Mouse (Mus musculus) hindbrain, embryonic 16.5 days (tissue): Measurements from ENCODE around the gene Cables2. TPM values are rescaled to one million over a fixed set of nuclear protein-coding genes. Genes with fewer than 3 reads are reported as not detected.
A peak's percentile ranks its signal among the peaks of the same experiment; 100 is the strongest.

Experiments used
- ATAC-seq: fragments of 200-750 bp; cut with Nextera tagmentation; 2 replicates; pipeline ENCODE4 v1.8.0; 2017; ENCODE audit warnings: moderate TSS enrichment, moderate library complexity
- H3K27ac ChIP-seq: fragments of 300-500 bp; sonication (generic); 2 replicates; pipeline ENCODE4 v1.5.1; 2014; ENCODE audit warnings: low read depth, mild to moderate bottlenecking, control low read depth, low read length, moderate library complexity
- H3K27me3 ChIP-seq: fragments of 300-500 bp; sonication (generic); replicated peaks from 2 replicates; pipeline ENCODE4 v1.6.1; 2014; ENCODE audit warnings: low read length; ENCODE audit not compliant: control insufficient read depth, insufficient read depth
- H3K36me3 ChIP-seq: fragments of 300-500 bp; sonication (generic); 2 replicates; pipeline ENCODE4 v1.6.1; 2014; ENCODE audit warnings: mild to moderate bottlenecking, low read length, moderate library complexity, mixed read lengths; ENCODE audit not compliant: control insufficient read depth, insufficient read depth
- H3K4me1 ChIP-seq: fragments of 300-500 bp; sonication (generic); 2 replicates; pipeline ENCODE4 v1.6.1; 2014; ENCODE audit warnings: low read depth, low read length; ENCODE audit not compliant: control insufficient read depth, insufficient read depth
- H3K4me2 ChIP-seq: fragments of 300-500 bp; sonication (generic); 2 replicates; pipeline ENCODE4 v1.6.1; 2014; ENCODE audit warnings: mild to moderate bottlenecking, low read length, control low read depth, moderate library complexity
- H3K4me3 ChIP-seq: fragments of 300-500 bp; sonication (generic); 2 replicates; pipeline ENCODE4 v1.5.1; 2014; ENCODE audit warnings: mild to moderate bottlenecking, low read length, control low read depth, moderate library complexity
- H3K9ac ChIP-seq: fragments of 300-500 bp; sonication (generic); 2 replicates; pipeline ENCODE4 v1.6.1; 2014; ENCODE audit warnings: low read depth, mild to moderate bottlenecking, control low read depth, low read length, moderate library complexity
- H3K9me3 ChIP-seq: fragments of 300-500 bp; sonication (generic); 2 replicates; pipeline ENCODE4 v1.6.1; 2014; ENCODE audit warnings: mild to moderate bottlenecking, low read length, moderate library complexity; ENCODE audit not compliant: control insufficient read depth
- WGBS: fragments of 180-500 bp; shearing (Covaris S2); extraction: QIAGEN DNeasy Blood & Tissue Kit; methylation state at CpG from one replicate; pipeline ENCODE4 v1.1.7; 2014; 5-methylcytosine and 5-hydroxymethylcytosine counted together
- polyA plus RNA-seq: library from polyadenylated mRNA; unstranded; fragments of >200 nt; fragmentation: Nextera tagmentation; extraction: Ambion mirVana; gene quantifications from 2 replicates; pipeline ENCODE4 v1.2.1, GENCODE M21; 2015

Gene Cables2
- polyA plus RNA-seq, 1 experiment from 2014 or later: 11.1 TPM

GRCm38 (mm10) chr2:180272884-180273321, 393 bp downstream of the Cables2 start:
- peaks cover 17% of the 10 kb centered on the region for H3K4me1 ChIP-seq
- 1% methylated on average over 25 of the region's 37 CpGs for WGBS

GRCm38 (mm10) chr2:180271804-180272395, 1.4 kb downstream of the Cables2 start:
- Histone ChIP-seq H3K27me3 (no peaks in the 10 kb centered on the region; the same call in 1 of the 2 replicates), H3K9ac (peak overlapping the region; percentile 98), H3K4me3 (peak overlapping the region; percentile 87), H3K9me3 (no peaks in the 10 kb centered on the region), H3K36me3 (no peaks in the 10 kb centered on the region), H3K4me1 (peaks cover 17% of the 10 kb centered on the region), H3K4me2 (peak overlapping the region; percentile 87), H3K27ac (no peak overlapping the region)
- 61% methylated on average over 5 of the region's 5 CpGs for WGBS
- no peak for ATAC-seq

More at GRCm38 (mm10) chr2:180272884-180273321, 393 bp downstream of the Cables2 start:
- Histone ChIP-seq H3K27ac (peak overlapping the region; percentile 60; the same call in 1 of the 2 replicates), H3K9me3 (no peaks in the 10 kb centered on the region), H3K4me3 (peak overlapping the region; percentile 87), H3K9ac (peak overlapping the region; percentile 98), H3K36me3 (no peaks in the 10 kb centered on the region), H3K4me2 (peak overlapping the region; percentile 87), H3K27me3 (no peaks in the 10 kb centered on the region; the same call in 1 of the 2 replicates)
- ATAC-seq: peak; percentile 22

GRCm38 (mm10) chr2:180270537-180271255, 2.6 kb downstream of the Cables2 start:
- ATAC-seq: no peak
- H3K4me3 ChIP-seq: no peak overlapping the region
- no peaks in the 10 kb centered on the region for H3K9me3 ChIP-seq
- peaks cover 17% of the 10 kb centered on the region for H3K4me1 ChIP-seq
- no peak overlapping the region for H3K27ac ChIP-seq
- WGBS: 80% methylated on average over 7 of the region's 7 CpGs
- H3K27me3 ChIP-seq: no peaks in the 10 kb centered on the region; the same call in 1 of the 2 replicates
- H3K36me3 ChIP-seq: 0 out of 2 replicates have a peak, but pooled peaks cover 2% of the 10 kb centered on the region
- H3K9ac ChIP-seq: no peak overlapping the region
- H3K4me2 ChIP-seq: no peak overlapping the region

GRCm38 (mm10) chr2:180269329-180269728, 4.0 kb downstream of the Cables2 start:
- Histone ChIP-seq H3K27me3 (no peaks in the 10 kb centered on the region; the same call in 1 of the 2 replicates), H3K9ac (no peak overlapping the region), H3K4me2 (no peak overlapping the region), H3K4me3 (no peak overlapping the region), H3K9me3 (no peaks in the 10 kb centered on the region), H3K36me3 (0 out of 2 replicates have a peak, but pooled peaks cover 2% of the 10 kb centered on the region), H3K27ac (no peak overlapping the region), H3K4me1 (peaks cover 17% of the 10 kb centered on the region)
- 93% methylated on average over 10 of the region's 10 CpGs for WGBS
- no peak for ATAC-seq

- 63% methylated on average over 2 of the region's 2 CpGs for WGBS
- H3K9ac ChIP-seq: no peak overlapping the region
- H3K27me3 ChIP-seq: no peaks in the 10 kb centered on the region
- H3K4me2 ChIP-seq: no peak overlapping the region
- peaks cover 8% of the 10 kb centered on the region for H3K36me3 ChIP-seq
- H3K4me1 ChIP-seq: peaks cover 17% of the 10 kb centered on the region
- no peak overlapping the region for H3K4me3 ChIP-seq
- H3K9me3 ChIP-seq: no peaks in the 10 kb centered on the region
- H3K27ac ChIP-seq: no peak overlapping the region
- ATAC-seq: no peak
These were observed 5.3 kb downstream of the Cables2 start for GRCm38 (mm10) chr2:180267955-180268354.

- WGBS: 87% methylated on average over 10 of the region's 10 CpGs
- H3K36me3 ChIP-seq: peaks cover 30% of the 10 kb centered on the region
- ATAC-seq: no peak
- no peak overlapping the region for H3K27ac ChIP-seq
- no peaks in the 10 kb centered on the region for H3K9me3 ChIP-seq
- peaks cover 7% of the 10 kb centered on the region for H3K4me1 ChIP-seq
- H3K4me3 ChIP-seq: no peak overlapping the region
- H3K9ac ChIP-seq: no peak overlapping the region
- no peaks in the 10 kb centered on the region for H3K27me3 ChIP-seq
- H3K4me2 ChIP-seq: no peak overlapping the region
These were observed 10.4 kb downstream of the Cables2 start for GRCm38 (mm10) chr2:180262891-180263290.

- 85% methylated on average over 3 of the region's 3 CpGs for WGBS
These were observed 10.9 kb downstream of the Cables2 start for GRCm38 (mm10) chr2:180262441-180262840.

GRCm38 (mm10) chr2:180261901-180262300, 11.4 kb downstream of the Cables2 start:
- H3K4me3 ChIP-seq: no peak overlapping the region
- H3K9me3 ChIP-seq: no peaks in the 10 kb centered on the region
- peaks cover 8% of the 10 kb centered on the region for H3K4me1 ChIP-seq
- H3K27ac ChIP-seq: no peak overlapping the region
- 88% methylated on average over 5 of the region's 7 CpGs for WGBS
- H3K36me3 ChIP-seq: peaks cover 30% of the 10 kb centered on the region
- no peak overlapping the region for H3K9ac ChIP-seq
- no peak for ATAC-seq
- H3K27me3 ChIP-seq: no peaks in the 10 kb centered on the region
- no peak overlapping the region for H3K4me2 ChIP-seq

More at GRCm38 (mm10) chr2:180262441-180262840, 10.9 kb downstream of the Cables2 start:
- H3K9me3 ChIP-seq: no peaks in the 10 kb centered on the region
- H3K27ac ChIP-seq: no peak overlapping the region
- H3K9ac ChIP-seq: no peak overlapping the region
- H3K4me3 ChIP-seq: no peak overlapping the region
- peaks cover 30% of the 10 kb centered on the region for H3K36me3 ChIP-seq
- H3K4me2 ChIP-seq: no peak overlapping the region
- peaks cover 8% of the 10 kb centered on the region for H3K4me1 ChIP-seq
- H3K27me3 ChIP-seq: no peaks in the 10 kb centered on the region
- ATAC-seq: no peak
